Mouse (Mus musculus) liver, embryonic 12.5 days (tissue): ENCODE data around the gene Kcnf1. TPM values are rescaled to one million over a fixed set of nuclear protein-coding genes. Genes with fewer than 3 reads are reported as not detected.

ENCODE experiments used
- ATAC-seq: fragments of 200-750 bp; cut with Nextera tagmentation; 2 replicates; pipeline ENCODE4 v1.8.0; 2017; ENCODE audit warnings: moderate number of reproducible peaks, mild to moderate bottlenecking, moderate library complexity
- H3K27ac ChIP-seq: fragments of 300-500 bp; sonication (generic); 2 replicates; pipeline ENCODE4 v1.5.1; 2016; ENCODE audit warnings: mild to moderate bottlenecking
- H3K27me3 ChIP-seq: fragments of 300-500 bp; sonication (generic); replicated peaks from 2 replicates; pipeline ENCODE4 v1.6.1; 2016; ENCODE audit warnings: mild to moderate bottlenecking, moderate library complexity
- H3K36me3 ChIP-seq: fragments of 300-500 bp; sonication (generic); 2 replicates; pipeline ENCODE4 v1.6.1; 2016; ENCODE audit warnings: mild to moderate bottlenecking, moderate library complexity
- H3K4me1 ChIP-seq: fragments of 300-500 bp; sonication (generic); 2 replicates; pipeline ENCODE4 v1.6.1; 2016
- H3K4me2 ChIP-seq: fragments of 300-500 bp; sonication (generic); 2 replicates; pipeline ENCODE4 v1.6.1; 2016; ENCODE audit warnings: mild to moderate bottlenecking, moderate library complexity
- H3K4me3 ChIP-seq: fragments of 300-500 bp; sonication (generic); 2 replicates; pipeline ENCODE4 v1.5.1; 2016; ENCODE audit warnings: mild to moderate bottlenecking, moderate library complexity
- H3K9ac ChIP-seq: fragments of 300-500 bp; sonication (generic); 2 replicates; pipeline ENCODE4 v1.6.1; 2016; ENCODE audit warnings: mild to moderate bottlenecking, moderate library complexity
- H3K9me3 ChIP-seq: fragments of 300-500 bp; sonication (generic); replicated peaks from 2 replicates; pipeline ENCODE4 v1.6.1; 2016; ENCODE audit warnings: mild to moderate bottlenecking, moderate library complexity
- WGBS: fragments of 180-500 bp; shearing (Covaris S2); methylation state at CpG from one replicate; pipeline ENCODE4 v1.1.7; 2016; ENCODE audit not compliant: insufficient replicate concordance; 5-methylcytosine and 5-hydroxymethylcytosine counted together
- polyA plus RNA-seq: library from polyadenylated mRNA; unstranded; fragments of >200 nt; fragmentation: Nextera tagmentation; extraction: Ambion mirVana; gene quantifications from 2 replicates; pipeline ENCODE4 v1.2.1, GENCODE M21; 2016

Gene Kcnf1
- polyA plus RNA-seq, 1 experiment from 2014 or later = 0.49 TPM

DNA sequence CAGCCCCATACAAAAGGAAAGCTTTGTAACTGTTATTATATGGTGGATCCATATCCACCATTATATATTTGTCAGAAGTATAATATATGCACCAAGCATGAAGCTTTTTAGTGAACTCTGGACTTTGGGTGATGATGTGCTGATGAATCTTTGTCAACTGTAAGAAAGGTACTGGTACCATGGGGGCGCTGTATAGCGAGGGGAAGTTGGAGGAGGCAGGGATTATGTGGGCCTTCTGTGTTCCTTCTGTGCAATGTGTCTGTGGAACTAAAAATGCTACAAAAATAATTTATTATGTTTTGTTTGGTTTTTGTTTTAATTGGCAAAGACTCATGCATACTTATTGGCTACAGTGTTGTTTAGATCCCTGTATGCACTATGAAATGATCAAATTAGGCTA lies 16.2 kb upstream of the Kcnf1 start:
- Histone ChIP-seq H3K27me3 (no peaks in the 10 kb centered on the region), H3K9me3 (no peaks in the 10 kb centered on the region), H3K4me1 (no peaks in the 10 kb centered on the region), H3K9ac (no peak overlapping the region), H3K36me3 (no peaks in the 10 kb centered on the region), H3K4me2 (no peak overlapping the region), H3K4me3 (no peak overlapping the region), H3K27ac (no peak overlapping the region)
- ATAC-seq = no peak
- WGBS = 70% methylated on average over 2 of the region's 2 CpGs

DNA sequence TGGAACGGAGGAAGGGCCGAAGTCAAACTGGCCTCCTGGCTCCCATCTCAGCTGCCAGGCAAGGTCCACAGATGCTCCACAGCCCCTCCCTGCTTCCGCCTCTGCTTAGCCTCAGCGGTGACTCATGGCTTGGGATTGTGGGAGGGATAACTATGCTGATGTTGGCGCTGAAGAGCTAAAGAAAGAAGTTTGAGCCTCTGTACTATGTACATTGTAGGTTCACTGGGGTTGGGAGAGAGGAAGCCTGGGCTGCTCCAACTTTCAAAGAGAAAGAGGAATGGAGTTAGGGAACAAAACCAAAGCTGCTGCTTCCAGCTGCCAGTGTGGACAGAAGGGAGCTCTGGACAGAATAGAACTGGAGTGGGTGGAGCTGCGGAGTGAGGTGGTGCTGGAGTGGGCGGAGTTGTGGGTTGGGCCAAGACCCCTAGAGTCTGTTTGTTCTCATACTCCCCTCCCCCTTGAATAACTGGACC lies 7.7 kb upstream of the Kcnf1 start:
- no peak overlapping the region for H3K4me2 ChIP-seq
- ATAC-seq = peak; percentile 35; the same call in 1 of the 2 replicates
- H3K36me3 ChIP-seq = no peaks in the 10 kb centered on the region
- no peak overlapping the region for H3K9ac ChIP-seq
- H3K9me3 ChIP-seq = no peaks in the 10 kb centered on the region
- no peaks in the 10 kb centered on the region for H3K4me1 ChIP-seq
- H3K27ac ChIP-seq = no peak overlapping the region
- H3K4me3 ChIP-seq = no peak overlapping the region
- H3K27me3 ChIP-seq = no peaks in the 10 kb centered on the region
- WGBS = 16% methylated on average over 7 of the region's 7 CpGs

DNA sequence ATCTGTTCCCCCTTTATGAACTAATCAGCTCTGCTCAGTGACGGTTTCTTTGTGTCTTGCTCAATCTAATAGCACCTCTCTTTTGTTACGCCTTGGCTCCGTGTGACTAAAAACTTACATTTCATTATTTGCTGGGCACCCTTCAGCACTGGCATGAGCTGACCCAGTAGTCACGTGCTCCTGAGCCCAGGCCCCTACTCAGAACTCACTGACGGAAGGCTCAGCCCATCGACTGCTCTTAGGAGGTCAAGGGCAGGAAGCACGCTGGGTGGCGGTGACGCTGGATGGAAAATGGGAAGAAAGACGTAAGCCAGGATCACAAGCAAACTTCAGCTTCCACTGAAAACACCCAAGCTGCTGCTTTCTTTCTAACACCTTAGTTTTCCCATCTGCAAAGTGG lies 7.1 kb upstream of the Kcnf1 start:
- H3K9me3 ChIP-seq = no peaks in the 10 kb centered on the region
- no peak overlapping the region for H3K4me2 ChIP-seq
- H3K36me3 ChIP-seq = no peaks in the 10 kb centered on the region
- H3K4me3 ChIP-seq = no peak overlapping the region
- no peak overlapping the region for H3K27ac ChIP-seq
- H3K9ac ChIP-seq = no peak overlapping the region
- WGBS = 34% methylated on average over 10 of the region's 10 CpGs
- H3K4me1 ChIP-seq = no peaks in the 10 kb centered on the region
- no peaks in the 10 kb centered on the region for H3K27me3 ChIP-seq
- ATAC-seq = no peak

DNA sequence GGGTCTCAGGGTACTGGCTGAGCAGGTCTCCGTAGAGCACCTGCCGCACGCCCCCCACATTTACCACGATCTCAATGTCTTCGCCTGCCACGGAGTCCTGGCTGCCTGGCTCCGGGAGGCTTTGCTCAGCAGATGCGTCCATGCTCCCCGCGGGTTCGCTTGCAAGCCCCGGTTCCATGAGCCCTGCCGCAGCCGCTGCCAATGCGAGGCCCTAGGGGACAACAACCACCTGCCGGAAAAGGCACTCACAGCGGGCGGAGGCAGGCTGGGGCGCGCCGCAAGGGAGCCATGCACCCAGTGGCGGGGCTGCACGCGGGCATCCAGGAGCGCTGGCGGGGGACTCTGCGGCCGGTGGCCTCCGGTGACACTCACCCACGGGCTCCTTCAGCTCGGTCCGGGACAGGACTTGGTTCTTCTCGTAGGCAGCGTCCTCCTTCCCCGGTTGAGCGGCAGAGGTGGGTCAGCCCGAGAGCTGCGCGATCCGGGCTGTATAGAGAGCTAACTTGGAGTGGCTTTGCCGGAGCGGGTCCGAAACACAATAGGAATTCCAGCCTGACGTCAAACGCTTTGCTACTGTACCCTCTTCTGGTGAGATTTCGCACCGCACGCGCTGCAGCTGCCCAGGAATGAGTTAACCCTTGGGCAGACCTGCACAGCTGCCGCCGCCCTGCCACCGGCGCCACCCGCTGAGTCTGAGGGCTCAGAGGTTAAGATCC lies 489 bp downstream of the Kcnf1 start:
- no peak overlapping the region for H3K9ac ChIP-seq
- peak overlapping the region; percentile 39 for H3K4me3 ChIP-seq
- H3K36me3 ChIP-seq = no peaks in the 10 kb centered on the region
- ATAC-seq = no peak
- 0 out of 2 replicates have a peak, but pooled peaks cover 10% of the 10 kb centered on the region for H3K4me1 ChIP-seq
- H3K27ac ChIP-seq = no peak overlapping the region
- peak overlapping the region; percentile 60 for H3K4me2 ChIP-seq
- H3K9me3 ChIP-seq = no peaks in the 10 kb centered on the region
- 3% methylated on average over 54 of the region's 54 CpGs for WGBS
- H3K27me3 ChIP-seq = peaks cover 39% of the 10 kb centered on the region

DNA sequence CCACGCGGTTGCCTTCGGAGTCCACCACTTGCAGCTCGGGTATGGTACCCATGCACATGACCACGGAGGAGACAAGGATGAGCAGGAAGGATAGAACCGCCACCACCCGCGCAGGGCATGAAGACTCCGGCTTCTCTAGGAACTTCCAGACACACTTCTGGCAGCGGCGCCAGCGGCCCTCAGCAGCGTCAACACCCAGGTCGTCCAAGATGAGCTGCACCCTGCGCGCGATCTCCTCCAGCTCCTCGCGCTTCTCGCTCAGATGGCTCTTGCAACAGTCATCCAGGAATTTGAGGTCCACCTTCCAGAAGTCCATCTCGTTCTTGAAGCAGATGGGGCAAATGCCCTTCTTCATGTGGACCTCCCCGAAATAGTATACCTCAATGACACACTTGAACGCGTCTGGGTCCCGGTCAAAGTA lies 1.1 kb downstream of the Kcnf1 start:
- H3K4me3 ChIP-seq = peak overlapping the region; percentile 39
- no peaks in the 10 kb centered on the region for H3K9me3 ChIP-seq
- H3K36me3 ChIP-seq = no peaks in the 10 kb centered on the region
- peak overlapping the region; percentile 60 for H3K4me2 ChIP-seq
- H3K27ac ChIP-seq = no peak overlapping the region
- H3K9ac ChIP-seq = no peak overlapping the region
- 0 out of 2 replicates have a peak, but pooled peaks cover 10% of the 10 kb centered on the region for H3K4me1 ChIP-seq
- 13% methylated on average over 25 of the region's 25 CpGs for WGBS
- no peak for ATAC-seq
- H3K27me3 ChIP-seq = peaks cover 39% of the 10 kb centered on the region

DNA sequence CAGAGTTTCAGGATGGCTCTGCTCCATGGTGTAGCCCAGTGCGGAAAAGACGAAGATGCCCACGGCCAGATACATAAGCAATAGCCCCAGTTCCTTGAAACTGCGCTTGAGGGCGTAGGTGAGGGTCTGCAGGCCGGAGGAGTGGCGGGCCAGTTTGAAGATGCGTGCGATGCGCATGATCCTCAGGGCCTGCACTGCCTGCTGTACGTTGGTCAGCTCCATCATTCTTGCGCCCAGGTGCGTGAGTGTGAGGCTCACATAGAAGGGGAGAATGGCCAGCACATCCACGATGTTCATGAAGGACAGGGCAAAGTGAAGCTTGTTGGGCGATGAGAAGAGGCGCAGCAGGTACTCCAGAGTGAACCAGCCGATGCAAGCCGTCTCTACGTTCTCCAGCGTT lies 1.6 kb downstream of the Kcnf1 start:
- WGBS = 59% methylated on average over 20 of the region's 20 CpGs
- peaks cover 39% of the 10 kb centered on the region for H3K27me3 ChIP-seq
- ATAC-seq = no peak
- no peak overlapping the region for H3K27ac ChIP-seq
- H3K36me3 ChIP-seq = no peaks in the 10 kb centered on the region
- H3K9ac ChIP-seq = no peak overlapping the region
- H3K9me3 ChIP-seq = no peaks in the 10 kb centered on the region
- 0 out of 2 replicates have a peak, but pooled peaks cover 10% of the 10 kb centered on the region for H3K4me1 ChIP-seq
- no peak overlapping the region for H3K4me3 ChIP-seq
- no peak overlapping the region for H3K4me2 ChIP-seq

DNA sequence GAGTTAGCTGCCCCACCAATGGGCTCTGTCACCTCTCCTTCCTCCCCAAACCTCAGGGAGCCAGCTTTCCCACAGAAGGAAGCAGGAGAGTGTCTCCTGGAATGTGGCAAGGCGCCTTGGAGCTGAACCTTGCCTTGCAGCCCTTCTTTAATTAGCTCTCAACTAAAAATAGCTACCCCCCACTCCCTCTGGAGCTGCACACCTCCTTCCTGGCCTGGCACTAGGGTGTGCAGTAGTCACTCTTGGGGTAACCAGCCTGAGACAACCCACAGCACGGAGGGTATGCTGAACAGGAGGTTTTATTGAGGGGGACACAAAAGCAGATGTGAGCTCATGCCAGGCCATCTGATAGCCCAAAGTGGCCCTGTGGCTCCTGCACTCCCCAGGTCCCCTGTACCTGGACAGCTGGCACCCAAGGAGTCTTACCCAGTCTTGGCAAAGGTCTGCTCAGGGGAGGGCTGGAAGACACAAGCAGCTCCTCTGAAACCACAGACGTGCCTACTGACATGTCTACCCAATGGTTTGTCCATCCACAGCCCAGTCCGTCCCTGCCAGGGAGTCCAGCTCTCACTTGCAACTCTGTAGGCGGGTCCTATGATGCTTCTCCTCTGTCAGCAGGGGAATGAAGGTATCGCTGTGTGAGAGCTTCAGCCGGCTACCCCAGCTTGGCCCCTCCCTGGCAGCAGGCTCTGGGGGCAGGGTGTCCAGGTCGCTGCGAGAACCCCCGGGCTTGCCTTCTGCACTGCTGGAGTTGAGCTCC lies 2.4 kb downstream of the Kcnf1 start:
- no peak overlapping the region for H3K9ac ChIP-seq
- H3K4me3 ChIP-seq = no peak overlapping the region
- H3K27me3 ChIP-seq = peaks cover 39% of the 10 kb centered on the region
- H3K36me3 ChIP-seq = no peaks in the 10 kb centered on the region
- no peaks in the 10 kb centered on the region for H3K9me3 ChIP-seq
- 0 out of 2 replicates have a peak, but pooled peaks cover 10% of the 10 kb centered on the region for H3K4me1 ChIP-seq
- no peak for ATAC-seq
- WGBS = 57% methylated on average over 10 of the region's 10 CpGs
- H3K27ac ChIP-seq = no peak overlapping the region
- H3K4me2 ChIP-seq = no peak overlapping the region

DNA sequence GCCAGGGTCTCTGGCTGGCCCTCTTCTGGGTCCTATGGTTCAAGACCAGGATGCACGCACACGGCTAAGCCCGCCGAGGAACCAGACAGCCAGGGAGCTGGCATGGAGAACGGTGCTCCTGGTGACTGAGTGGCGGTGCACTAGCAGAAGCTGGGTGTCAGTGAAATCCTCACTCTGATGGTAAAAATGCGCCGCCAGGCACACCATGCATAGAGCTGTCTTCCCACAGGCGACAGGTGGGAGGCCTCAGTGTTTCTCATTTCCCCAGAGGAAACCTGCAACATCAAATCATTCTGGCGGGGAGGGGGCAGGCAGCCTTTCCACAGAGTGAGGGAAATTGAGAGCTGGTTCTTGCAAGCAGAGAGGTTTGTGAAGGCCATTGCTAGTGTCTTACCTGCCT lies 6.3 kb downstream of the Kcnf1 start:
- no peak overlapping the region for H3K27ac ChIP-seq
- H3K9ac ChIP-seq = no peak overlapping the region
- WGBS = 70% methylated on average over 10 of the region's 10 CpGs
- H3K27me3 ChIP-seq = peaks cover 15% of the 10 kb centered on the region
- H3K4me1 ChIP-seq = no peaks in the 10 kb centered on the region
- no peaks in the 10 kb centered on the region for H3K9me3 ChIP-seq
- no peak for ATAC-seq
- H3K4me2 ChIP-seq = no peak overlapping the region
- H3K4me3 ChIP-seq = no peak overlapping the region
- H3K36me3 ChIP-seq = no peaks in the 10 kb centered on the region

DNA sequence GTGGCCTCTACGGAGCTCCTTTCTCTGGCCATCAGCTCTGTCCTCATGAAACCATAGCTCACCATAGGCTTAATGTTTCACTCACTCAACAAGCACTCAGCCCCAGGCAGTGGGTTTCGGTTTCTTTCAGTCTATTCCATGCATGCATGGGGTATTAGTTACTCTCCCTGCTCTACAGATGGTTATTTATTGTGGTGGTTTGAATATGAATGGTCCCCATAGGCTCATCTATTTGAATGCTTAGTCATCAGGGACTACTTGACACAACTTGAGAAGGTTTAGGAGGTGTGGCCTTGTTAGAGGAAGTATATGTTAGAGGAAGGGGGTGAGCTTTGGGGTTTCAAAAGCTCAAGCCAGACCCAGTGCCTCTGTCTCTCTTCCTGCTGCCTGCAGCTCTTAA lies 10.6 kb downstream of the Kcnf1 start:
- Histone ChIP-seq H3K9me3 (no peaks in the 10 kb centered on the region), H3K27ac (no peak overlapping the region), H3K9ac (no peak overlapping the region), H3K27me3 (no peaks in the 10 kb centered on the region), H3K36me3 (no peaks in the 10 kb centered on the region), H3K4me3 (no peak overlapping the region), H3K4me2 (no peak overlapping the region), H3K4me1 (no peaks in the 10 kb centered on the region)
- WGBS = 70% methylated on average over 2 of the region's 2 CpGs
- no peak for ATAC-seq

DNA sequence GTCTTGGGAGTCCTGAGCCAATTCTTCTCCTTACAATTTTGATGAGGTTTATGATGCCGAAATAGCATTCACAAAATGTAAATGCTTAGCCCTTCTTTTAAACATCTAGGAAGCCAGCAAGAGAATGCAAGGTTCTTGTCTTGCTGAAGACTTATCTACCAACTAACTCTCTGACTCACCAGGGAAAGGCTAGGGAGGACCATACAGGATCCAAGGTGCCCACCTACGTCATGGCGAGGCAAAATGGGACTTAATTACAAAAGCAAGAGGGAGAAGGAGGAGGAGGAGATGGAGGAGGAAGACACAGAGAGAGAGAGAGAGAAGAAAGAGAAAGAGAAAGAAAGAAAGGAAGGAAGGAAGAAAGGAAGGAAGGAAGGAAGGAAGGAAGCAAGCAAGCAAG lies 12.7 kb downstream of the Kcnf1 start:
- 75% methylated on average over 3 of the region's 3 CpGs for WGBS
- no peaks in the 10 kb centered on the region for H3K27me3 ChIP-seq
- no peak overlapping the region for H3K4me2 ChIP-seq
- H3K4me1 ChIP-seq = no peaks in the 10 kb centered on the region
- no peak overlapping the region for H3K4me3 ChIP-seq
- no peak overlapping the region for H3K27ac ChIP-seq
- ATAC-seq = no peak
- no peaks in the 10 kb centered on the region for H3K36me3 ChIP-seq
- no peaks in the 10 kb centered on the region for H3K9me3 ChIP-seq
- no peak overlapping the region for H3K9ac ChIP-seq

DNA sequence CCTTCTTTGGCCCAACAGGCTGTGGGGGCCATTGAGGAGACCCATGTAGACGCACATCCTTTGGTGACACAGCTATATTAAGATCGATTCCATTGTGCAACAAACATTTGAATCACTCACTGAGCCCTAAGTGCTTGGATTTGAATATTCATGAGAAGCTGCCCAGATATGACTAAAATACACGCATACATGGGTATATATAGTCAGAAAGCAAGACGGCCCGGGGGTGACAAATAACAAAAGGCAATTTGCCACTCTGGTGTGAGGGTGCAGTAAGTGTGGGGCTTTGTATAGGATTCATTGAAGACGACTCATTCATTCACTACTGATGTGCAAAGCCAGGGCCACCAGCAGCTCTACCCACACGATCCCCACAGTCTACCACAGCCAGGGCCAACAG lies 17.1 kb downstream of the Kcnf1 start:
- H3K27ac ChIP-seq = no peak overlapping the region
- no peak overlapping the region for H3K9ac ChIP-seq
- H3K4me1 ChIP-seq = no peaks in the 10 kb centered on the region
- WGBS = 70% methylated on average over 7 of the region's 7 CpGs
- H3K9me3 ChIP-seq = no peaks in the 10 kb centered on the region
- no peak overlapping the region for H3K4me3 ChIP-seq
- no peak overlapping the region for H3K4me2 ChIP-seq
- ATAC-seq = no peak
- no peaks in the 10 kb centered on the region for H3K27me3 ChIP-seq
- H3K36me3 ChIP-seq = no peaks in the 10 kb centered on the region

DNA sequence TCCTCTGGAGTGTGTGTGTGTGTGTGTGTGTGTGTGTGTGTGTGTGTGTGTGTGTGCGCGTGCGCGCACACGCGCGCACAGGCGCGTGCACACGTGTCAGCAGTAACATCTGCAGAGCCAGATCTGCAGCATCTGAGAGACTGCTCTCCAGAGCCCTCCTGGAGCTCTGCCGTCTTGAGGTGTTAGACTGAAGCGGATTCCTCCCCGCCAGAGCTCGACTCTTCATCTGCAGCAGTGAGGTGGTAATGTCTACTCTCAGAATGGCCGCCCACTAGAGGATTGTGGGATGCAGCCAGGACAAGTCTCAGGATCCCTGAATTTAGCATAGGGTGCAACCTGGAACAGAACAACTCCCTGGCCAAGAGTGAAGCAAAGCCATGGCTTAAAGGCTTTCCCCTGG lies 19.1 kb downstream of the Kcnf1 start:
- Histone ChIP-seq H3K4me2 (no peak overlapping the region), H3K4me1 (no peaks in the 10 kb centered on the region), H3K36me3 (no peaks in the 10 kb centered on the region), H3K27me3 (no peaks in the 10 kb centered on the region), H3K27ac (no peak overlapping the region), H3K4me3 (no peak overlapping the region), H3K9ac (no peak overlapping the region), H3K9me3 (no peaks in the 10 kb centered on the region)
- 84% methylated on average over 15 of the region's 15 CpGs for WGBS
- no peak for ATAC-seq
